Comparison of ENCODE assay signal across 15 mouse cellular contexts in the genomic region with DNA sequence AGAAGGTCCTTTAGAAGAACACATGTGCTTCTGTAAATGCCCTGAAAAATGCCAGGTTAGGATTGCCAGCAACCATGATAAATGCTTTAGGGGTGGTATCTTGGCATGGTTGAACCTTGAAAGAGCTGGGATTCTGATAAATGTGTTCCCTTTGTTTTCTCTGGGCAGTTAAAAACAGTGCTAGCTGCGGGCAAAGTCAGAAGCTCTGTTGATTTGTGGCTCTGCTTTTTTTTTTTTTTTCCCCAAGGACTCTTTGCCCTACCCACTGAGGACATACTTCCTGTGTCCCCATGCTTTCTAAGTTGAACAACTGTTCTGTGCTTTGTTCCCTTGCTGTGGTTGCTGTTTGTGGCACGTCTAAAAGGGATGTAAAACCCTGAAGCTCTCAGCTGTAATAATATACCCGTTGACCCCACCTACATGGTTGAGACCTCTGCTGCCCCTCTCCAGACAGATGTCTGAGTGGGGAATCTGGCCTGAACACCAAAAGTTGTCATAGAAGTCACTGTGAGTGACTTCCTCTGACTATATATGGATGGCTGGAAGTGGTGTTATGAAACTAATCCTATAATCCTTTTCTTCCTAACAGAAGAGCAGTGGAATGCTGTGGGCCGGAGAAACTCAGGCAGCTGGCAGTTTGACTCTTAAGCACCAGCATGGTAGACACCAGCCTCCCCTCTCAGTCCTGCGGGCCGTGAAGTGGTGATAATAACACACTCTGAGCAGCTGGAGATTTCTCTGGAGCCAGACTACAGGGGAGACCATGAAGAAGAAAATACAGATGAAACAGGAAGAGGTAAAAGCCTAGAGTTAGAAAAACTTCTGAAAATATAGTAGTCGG.
DNase-seq lines count a peak whose midpoint lies in the region; ATAC-seq and TF ChIP-seq lines count a peak whose summit lies in the region.
"Had no signal": no experiment of that assay in that cellular context is flagged by ENCODE, and none has a peak within 500 bp of the region (broad histone marks: within the 10 kb centered on the region; RNA-seq: fewer than 3 reads in every experiment).

No protein-coding gene starts in this region.

- H3K4me1 ChIP-seq in kidney, embryonic 16.5 days (ENCODE audit: insufficient read depth, low read length) = no peaks in the 10 kb centered on the region
- H3K4me1 ChIP-seq in kidney, embryonic 15.5 days = peaks cover 7% of the 10 kb centered on the region; the same call in 1 of the 2 replicates
- H3K4me1 ChIP-seq in midbrain, postnatal 0 days (ENCODE audit: insufficient read depth, low read length) = no peaks in the 10 kb centered on the region
- peaks cover 7% of the 10 kb centered on the region; the same call in 1 of the 2 replicates for H3K4me1 ChIP-seq in midbrain, embryonic 10.5 days
- H3K4me1 ChIP-seq: embryonic facial prominence, embryonic 12.5 days; intestine, embryonic 15.5 days had no signal

- H3K9ac ChIP-seq in kidney, embryonic 16.5 days (replicated peaks; ENCODE audit: low read length) = no peak overlapping the region
- H3K9ac ChIP-seq in kidney, embryonic 15.5 days = no peak overlapping the region
- no peak overlapping the region for H3K9ac ChIP-seq in midbrain, postnatal 0 days (replicated peaks; ENCODE audit: low read length, poor library complexity, severe bottlenecking)
- H3K9ac ChIP-seq: embryonic facial prominence, embryonic 12.5 days; intestine, embryonic 15.5 days had no signal

- no peak overlapping the region for H3K27ac ChIP-seq in kidney, embryonic 16.5 days (ENCODE audit: low read length)
- no peak overlapping the region for H3K27ac ChIP-seq in kidney, embryonic 15.5 days
- H3K27ac ChIP-seq in midbrain, postnatal 0 days (ENCODE audit: low read depth, low read length) = no peak overlapping the region
- H3K27ac ChIP-seq in midbrain, embryonic 10.5 days (replicated peaks) = no peak overlapping the region
- H3K27ac ChIP-seq: embryonic facial prominence, embryonic 12.5 days; intestine, embryonic 15.5 days had no signal

- no peaks in the 10 kb centered on the region for H3K27me3 ChIP-seq in kidney, embryonic 16.5 days (ENCODE audit: insufficient read depth, low read length)
- H3K27me3 ChIP-seq in kidney, embryonic 15.5 days = no peaks in the 10 kb centered on the region
- no peaks in the 10 kb centered on the region for H3K27me3 ChIP-seq in midbrain, postnatal 0 days (ENCODE audit: insufficient read depth, low read length)
- no peaks in the 10 kb centered on the region for H3K27me3 ChIP-seq in midbrain, embryonic 10.5 days (ENCODE audit: low read depth, poor library complexity, severe bottlenecking)
- H3K27me3 ChIP-seq: embryonic facial prominence, embryonic 12.5 days; intestine, embryonic 15.5 days had no signal

- peak; percentile 37 for DNase-seq in adrenal gland, postnatal 14 days
- DNase-seq in embryo, embryonic 11.5 days (ENCODE audit: low read depth, low spot score) = peak; percentile 23
- peak; percentile 65 for DNase-seq in mesoderm, embryonic 11.5 days (ENCODE audit: low read depth, low spot score)
- DNase-seq in midbrain, postnatal 0 days (ENCODE audit: low spot score) = no peak
- DNase-seq in midbrain, embryonic 10.5 days (ENCODE audit: low spot score) = no peak
- DNase-seq: heart, postnatal 4 days; layer of hippocampus, adult 9-11 months; left cerebral cortex, postnatal 4 days; lung, postnatal 14 days; right cerebral cortex, postnatal 4 days had no signal

- 46% methylated on average over 7 of the region's 7 CpGs for WGBS in kidney, embryonic 16.5 days
- WGBS in kidney, embryonic 15.5 days = 39% methylated on average over 7 of the region's 7 CpGs
- 62% methylated on average over 7 of the region's 7 CpGs for WGBS in midbrain, postnatal 0 days
- WGBS in midbrain, embryonic 10.5 days = 69% methylated on average over 7 of the region's 7 CpGs

- H3K36me3 ChIP-seq in kidney, embryonic 16.5 days (ENCODE audit: insufficient read depth, low read length) = no peaks in the 10 kb centered on the region
- no peaks in the 10 kb centered on the region for H3K36me3 ChIP-seq in kidney, embryonic 15.5 days
- no peaks in the 10 kb centered on the region for H3K36me3 ChIP-seq in midbrain, postnatal 0 days (ENCODE audit: insufficient read depth, low read length)
- no peaks in the 10 kb centered on the region for H3K36me3 ChIP-seq in midbrain, embryonic 10.5 days
- H3K36me3 ChIP-seq: embryonic facial prominence, embryonic 12.5 days; intestine, embryonic 15.5 days had no signal

- ATAC-seq in kidney, embryonic 16.5 days (ENCODE audit: low FRiP score, low TSS enrichment) = 0 out of 2 replicates have a peak, but pooled peaks have one; percentile 9
- no peak for ATAC-seq in kidney, embryonic 15.5 days (replicated peaks; ENCODE audit: low FRiP score)
- no peak for ATAC-seq in midbrain, postnatal 0 days (ENCODE audit: low FRiP score)
- ATAC-seq: forebrain, embryonic 16.5 days; intestine, embryonic 15.5 days had no signal

- no peaks in the 10 kb centered on the region for H3K9me3 ChIP-seq in kidney, embryonic 16.5 days (ENCODE audit: low read length)
- H3K9me3 ChIP-seq in kidney, embryonic 15.5 days (replicated peaks) = no peaks in the 10 kb centered on the region
- H3K9me3 ChIP-seq in midbrain, postnatal 0 days (ENCODE audit: low read length) = no peaks in the 10 kb centered on the region
- H3K9me3 ChIP-seq in midbrain, embryonic 10.5 days (replicated peaks) = no peaks in the 10 kb centered on the region
- H3K9me3 ChIP-seq: embryonic facial prominence, embryonic 12.5 days; intestine, embryonic 15.5 days had no signal

- H3K4me2 ChIP-seq in kidney, embryonic 16.5 days (replicated peaks; ENCODE audit: low read depth, low read length) = no peak overlapping the region
- no peak overlapping the region for H3K4me2 ChIP-seq in kidney, embryonic 15.5 days
- no peak overlapping the region for H3K4me2 ChIP-seq in midbrain, postnatal 0 days (ENCODE audit: low read depth, low read length, poor library complexity, severe bottlenecking)
- H3K4me2 ChIP-seq: embryonic facial prominence, embryonic 12.5 days; intestine, embryonic 15.5 days had no signal

- no peak overlapping the region for H3K4me3 ChIP-seq in kidney, embryonic 16.5 days (ENCODE audit: low read length)
- H3K4me3 ChIP-seq in kidney, embryonic 15.5 days (replicated peaks) = no peak overlapping the region
- no peak overlapping the region for H3K4me3 ChIP-seq in midbrain, postnatal 0 days (ENCODE audit: low read depth, low read length)
- H3K4me3 ChIP-seq in midbrain, embryonic 10.5 days = no peak overlapping the region
- H3K4me3 ChIP-seq: embryonic facial prominence, embryonic 12.5 days; intestine, embryonic 15.5 days had no signal

- no peak for TF ChIP-seq CTCF in midbrain, postnatal 0 days (IDR thresholded peaks at IDR 0.05)

Comparison
In these comparisons a context has a peak if more than half of its experiments do, and no peak if none do; other contexts are left out.
1. DNase-seq: peak in adrenal gland, postnatal 14 days (single experiment), embryo, embryonic 11.5 days (single experiment) and mesoderm, embryonic 11.5 days (single experiment); none in midbrain, postnatal 0 days (single experiment) and midbrain, embryonic 10.5 days (single experiment).